Mouse (Mus musculus) kidney, postnatal 4 days (tissue): ENCODE measurements at regions not wholly inside any gene's neighbourhood (a gene's known extent, or its start where the extent isn't known, plus 50 kb on each side); places are given as distances from the start of the nearest gene placed in this dataset.
"Not testable (repeated sequence)": the region's sequence is repeated elsewhere in the genome, so short reads cannot be mapped to it uniquely, and the experiment has no call there.

Experiments
- DNase-seq, 2 experiments: peaks; one replicate each; pipeline ENCODE4 v3.0.0; 2021; ENCODE audit warnings: mixed read lengths in 2 of 2

DNA sequence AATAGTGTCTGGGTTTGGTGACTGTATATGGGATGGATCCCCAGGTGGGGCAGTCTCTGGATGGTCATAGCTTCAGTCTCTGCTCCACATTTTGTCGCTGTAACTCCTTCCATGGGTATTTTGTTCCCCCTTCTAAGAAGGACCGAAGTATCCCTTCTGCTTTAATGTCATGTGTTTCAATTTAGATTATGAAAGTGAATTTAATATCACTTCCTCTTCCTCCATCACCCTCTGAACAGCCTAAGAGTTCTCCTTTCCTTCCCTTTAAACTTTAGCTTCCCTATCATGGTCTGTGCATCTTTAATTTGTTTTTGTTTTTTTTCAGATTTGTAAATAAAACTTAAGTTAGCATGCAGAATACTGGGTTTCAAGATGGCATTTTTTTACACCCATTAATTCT, 211.0 kb upstream of the Phyhipl start:
- no peak for DNase-seq

DNA sequence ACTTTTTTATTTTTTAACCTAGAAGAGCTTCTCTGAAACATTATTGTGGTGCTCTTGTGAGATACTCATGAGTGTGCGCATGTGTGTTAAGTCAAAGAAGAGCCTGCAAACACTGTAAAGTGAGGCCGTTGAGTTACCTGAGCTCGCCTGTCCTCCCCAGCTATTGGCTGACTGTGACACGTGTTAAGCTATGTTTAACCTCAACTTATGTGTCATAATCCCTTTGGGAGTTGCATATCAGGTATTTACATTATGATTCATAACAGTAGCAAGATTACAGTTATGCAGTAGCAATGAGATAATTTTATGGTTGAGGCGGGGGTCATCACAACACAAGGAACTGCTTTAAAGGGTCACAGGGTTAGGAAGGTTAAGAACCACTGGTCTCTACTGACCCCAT, 208.9 kb upstream of the Phyhipl start:
- no peak for DNase-seq

DNA sequence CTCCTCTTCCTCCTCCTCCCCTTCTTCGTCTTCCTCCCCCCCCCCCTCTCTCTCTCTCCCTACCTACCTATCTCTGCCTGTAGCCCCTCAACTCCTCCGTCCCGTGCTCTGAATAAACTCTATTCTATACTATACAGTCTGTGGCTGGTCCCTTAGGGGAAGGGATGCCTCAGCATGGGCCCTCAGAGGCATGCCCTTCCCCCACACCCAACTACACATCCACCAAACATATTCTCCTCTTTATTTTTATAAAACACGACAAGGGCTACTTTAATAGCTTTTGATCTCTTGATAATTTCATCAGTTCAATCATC, 206.2 kb upstream of the Phyhipl start:
- no peak for DNase-seq

DNA sequence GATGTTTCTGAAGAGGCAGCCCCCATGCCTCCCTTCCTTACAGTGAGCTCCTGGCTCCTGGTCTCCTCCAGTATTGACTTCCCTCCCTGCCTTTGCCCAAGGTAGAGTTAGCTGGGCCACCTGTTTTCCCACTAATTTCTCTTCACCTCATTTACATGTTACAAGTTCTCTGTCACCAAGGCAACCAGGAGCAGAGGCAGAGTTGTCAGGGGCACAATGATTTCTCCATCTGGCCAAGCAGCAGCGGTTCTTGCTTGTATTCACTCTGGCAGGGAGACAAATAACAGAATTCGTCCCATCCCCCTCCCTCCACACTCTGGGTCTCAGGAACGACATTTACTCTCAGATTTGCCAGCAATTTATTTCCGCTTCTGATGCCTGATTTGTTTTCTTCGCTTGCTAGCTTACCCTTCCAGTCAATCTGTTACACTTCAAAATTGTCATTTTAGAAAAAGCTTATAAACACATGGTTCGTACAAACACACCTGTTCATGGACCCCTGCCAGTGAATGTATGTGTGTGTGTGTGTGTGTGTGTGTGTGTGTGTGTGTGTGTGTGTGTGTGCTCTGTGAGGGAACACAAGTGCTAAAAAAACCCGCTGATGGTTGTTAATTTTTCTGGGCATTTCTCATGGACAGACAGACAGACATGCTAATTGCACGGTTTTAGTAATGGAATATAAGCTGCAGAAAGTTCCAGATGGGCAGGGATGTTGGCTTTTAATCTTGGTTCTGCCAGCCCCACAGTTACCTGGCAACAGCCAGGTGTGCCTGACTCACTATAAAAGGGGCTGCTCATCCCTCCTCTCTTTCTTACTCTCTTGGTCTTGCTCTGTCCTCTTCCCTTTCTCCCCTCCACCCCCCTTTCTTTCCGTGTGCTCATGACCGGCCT, 205.6 kb upstream of the Phyhipl start:
- DNase-seq = no peak

DNA sequence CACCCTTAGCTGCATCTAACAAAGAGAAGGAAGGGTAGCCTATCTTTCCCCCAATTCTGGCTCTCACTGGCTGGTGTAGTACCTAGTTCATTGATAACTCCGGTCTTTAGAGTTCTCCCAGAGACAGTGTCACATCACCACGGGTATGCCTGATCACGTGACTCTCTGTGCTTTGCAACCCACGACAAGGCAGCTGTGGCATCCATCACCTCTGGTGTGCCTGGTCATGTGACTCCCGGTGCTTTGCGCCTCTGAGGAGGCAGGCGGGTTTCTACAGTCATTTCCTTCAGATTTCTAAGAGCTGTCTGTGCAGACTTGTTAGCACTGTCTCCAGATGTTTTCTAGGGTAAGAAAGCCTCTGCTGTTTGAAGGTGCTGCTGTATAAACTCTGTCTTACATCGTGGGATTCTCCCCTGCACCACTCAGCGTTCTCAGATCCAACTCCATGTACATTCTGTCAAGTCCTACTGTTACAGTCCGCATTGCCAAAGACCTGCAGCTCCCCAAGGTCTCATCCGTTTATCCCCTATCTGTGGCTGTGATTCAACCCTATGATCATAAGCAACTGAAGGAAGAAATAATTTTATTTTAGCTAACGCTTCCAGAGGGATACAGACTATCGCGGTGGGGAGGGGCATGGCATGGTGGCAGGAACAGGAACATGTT, 201.5 kb upstream of the Phyhipl start:
- DNase-seq = no peak

DNA sequence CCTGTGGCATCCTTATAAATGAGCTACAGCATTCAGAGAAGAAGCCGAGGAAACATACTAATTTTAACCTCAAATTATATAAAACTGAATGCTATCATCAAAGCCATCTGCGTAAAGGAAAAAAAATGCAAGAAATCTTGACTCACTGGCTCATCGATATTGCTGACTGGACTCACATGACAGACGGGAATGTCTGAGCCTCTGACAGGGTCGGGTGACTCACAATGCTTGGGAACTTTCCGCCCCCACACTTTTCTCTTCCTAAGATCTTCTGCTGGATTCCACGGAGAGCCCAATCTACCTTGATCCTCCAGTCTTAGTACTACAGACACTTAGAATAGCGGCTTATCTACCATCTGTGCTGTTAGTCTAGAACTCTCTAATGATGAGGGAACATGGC, 200.2 kb upstream of the Phyhipl start:
- DNase-seq = no peak

DNA sequence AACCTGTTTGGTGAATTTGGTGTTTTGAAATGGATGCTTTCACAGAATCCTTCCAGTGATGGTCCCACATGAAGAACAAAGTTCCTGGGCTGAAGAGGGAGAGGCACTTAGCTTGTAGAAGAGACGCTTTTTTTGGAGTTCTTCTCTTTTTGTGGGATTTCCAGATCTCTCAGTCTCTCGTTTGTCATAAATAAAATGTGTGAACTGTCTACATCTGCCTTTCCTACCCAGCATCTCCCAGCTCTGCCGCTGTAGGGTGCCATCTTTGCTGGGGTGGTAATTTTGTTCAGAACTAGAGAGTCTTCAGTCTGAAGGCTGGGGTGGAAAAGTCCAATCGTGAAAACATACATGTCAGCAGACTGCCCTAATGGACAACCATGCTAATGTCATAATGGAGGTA, 197.8 kb upstream of the Phyhipl start:
- no peak for DNase-seq

DNA sequence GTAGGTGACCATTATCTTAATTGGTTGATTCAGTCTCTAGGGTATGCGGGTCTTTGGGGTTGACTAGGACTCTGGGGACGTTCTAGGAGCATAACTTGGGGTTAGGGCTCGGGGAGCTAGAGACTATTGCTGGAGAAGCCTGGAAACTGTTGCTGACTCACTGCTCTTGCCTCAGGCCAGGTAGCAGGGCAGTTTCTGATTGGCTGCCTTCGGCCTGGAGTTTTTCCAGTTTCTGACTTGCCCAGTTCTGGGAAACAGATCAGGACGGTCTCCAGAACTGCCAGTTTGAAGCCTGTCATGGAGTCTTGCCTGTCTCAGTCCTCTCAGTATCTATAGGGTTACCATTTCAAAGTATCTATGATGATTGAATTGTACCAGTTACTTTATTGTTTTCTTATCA, 192.4 kb upstream of the Phyhipl start:
- no peak for DNase-seq

DNA sequence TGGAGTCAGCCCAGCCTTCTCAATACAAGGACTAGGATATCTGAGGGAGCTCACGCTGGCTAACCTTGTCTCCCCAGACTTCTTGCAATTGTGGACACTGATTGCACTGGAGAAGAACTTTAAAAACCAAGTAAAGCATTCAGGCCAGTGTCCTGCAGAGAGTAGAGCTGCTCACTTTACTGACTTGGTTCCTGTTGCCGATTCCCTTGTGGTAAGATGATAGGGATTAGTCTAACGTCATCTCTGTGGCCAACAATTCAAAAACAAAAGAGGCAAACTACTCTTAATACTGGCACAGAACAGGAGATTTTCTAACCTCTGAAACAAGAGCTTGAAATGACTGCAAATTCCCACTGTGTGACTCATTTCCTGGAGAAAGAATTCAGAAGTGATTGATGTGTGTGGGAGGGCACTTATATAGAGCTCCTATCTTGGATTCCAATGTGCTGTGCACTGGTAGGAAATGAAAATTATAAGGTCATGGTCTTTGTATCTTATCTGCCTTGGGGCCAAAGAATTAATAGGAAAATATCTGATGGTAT, 191.6 kb upstream of the Phyhipl start:
- DNase-seq = no peak

DNA sequence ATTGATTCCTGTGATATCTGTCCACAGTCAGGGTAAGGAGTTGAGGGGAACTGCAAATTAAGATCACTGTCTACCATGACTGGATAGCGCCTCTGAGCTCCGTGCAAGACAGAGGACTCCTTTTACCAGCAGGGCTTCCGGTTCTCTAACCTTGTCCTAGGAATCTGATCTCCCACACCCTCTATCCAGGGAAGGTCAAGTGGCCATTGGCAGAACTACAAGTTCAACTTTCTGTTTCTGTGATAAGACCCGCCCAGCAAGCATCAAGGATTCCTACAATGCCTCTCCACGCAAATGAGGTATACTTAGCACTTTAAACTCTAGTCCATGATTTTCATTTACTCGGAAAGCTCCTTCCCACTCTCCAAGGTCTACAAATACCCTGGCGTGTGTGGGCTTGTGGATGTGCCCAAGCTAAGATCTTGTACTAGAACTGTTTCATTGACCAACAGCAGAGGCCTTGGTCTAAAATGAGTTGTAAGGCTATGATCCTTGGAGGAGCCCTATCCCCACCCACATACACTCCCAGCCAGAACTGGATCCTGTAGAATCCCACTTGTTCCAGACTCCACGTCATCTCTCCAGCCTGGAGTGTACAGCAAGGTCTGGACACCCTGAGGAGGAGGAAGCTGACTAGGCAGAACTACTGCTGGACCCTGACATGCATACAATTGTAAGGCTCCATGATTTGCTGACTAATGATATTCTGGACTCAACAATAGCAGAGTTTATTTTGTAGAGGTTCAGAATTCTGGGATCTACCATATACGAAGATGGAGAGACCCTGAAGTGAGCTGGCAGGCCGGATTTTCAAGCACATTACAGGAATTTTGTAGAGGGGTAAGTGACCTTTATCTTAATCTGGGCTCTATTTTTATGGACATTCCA, 190.8 kb upstream of the Phyhipl start:
- DNase-seq = no peak

DNA sequence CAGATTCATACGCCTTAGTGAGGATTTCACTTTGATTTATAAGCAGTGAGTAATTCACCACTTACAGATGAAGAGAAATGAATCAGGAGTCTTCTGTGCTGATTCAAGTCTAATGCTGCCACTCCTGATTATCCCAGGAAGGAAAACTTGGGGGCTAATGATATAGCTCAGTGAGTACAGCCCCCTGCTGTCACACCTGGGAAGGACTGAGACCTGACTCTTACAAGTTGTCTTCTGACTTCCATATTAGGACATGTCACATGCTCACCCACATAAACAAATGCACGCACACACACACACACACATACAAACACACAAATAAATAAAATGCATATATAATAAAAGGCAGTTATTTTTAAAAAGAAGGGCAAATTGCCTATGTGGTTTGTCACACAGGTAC, 188.1 kb upstream of the Phyhipl start:
- no peak for DNase-seq

DNA sequence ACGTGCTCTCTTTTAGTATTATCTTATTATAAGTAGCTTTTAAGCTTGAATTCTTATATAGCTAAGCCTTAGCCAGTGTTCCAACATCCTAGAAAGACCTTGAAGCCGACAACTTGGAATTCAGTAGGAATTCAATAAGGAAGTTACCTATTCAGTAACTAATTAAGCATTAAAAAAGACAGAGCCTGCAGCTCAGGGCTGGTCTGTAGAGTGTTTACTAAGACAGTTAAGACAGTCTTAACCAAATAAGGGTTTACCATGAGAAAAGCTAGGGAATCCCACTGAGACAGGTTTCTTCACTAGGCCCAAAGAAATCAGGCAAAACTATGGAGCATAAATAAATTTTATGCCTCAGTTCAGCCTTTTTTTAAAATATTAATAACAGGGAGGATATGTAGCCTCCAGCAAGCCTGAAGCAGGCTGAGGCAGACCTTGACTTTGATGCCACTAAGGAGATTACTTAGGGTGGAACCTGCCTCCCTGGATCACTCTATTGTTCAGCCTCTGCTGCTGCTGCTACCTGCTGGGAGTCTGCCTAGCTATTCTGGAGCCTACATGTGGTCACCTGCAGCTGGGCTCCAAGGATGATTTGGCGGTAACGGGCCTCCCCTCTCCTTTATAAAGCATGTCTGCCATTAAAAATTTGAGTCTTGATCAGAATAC, 186.5 kb upstream of the Phyhipl start:
- no peak for DNase-seq

DNA sequence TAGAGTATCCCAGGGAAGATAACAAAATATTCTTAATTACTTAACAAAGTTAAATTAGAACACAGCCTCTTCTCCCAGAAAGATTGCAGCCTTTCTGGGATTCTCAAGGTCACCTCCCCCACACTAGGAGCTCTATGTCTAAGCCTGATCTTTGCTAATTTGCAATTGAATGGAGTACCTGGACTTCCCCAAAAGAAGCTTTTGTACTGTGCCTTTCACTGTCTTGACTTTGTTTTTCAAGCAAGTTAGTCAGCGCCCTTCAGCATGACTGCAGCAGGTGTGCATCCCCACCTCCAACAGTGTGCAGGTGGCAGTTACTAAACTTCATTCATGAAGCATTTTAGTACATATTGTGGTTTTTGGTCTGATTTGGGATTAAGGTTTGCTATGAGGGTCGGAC, 185.4 kb upstream of the Phyhipl start:
- not testable (repeated sequence) for DNase-seq

DNA sequence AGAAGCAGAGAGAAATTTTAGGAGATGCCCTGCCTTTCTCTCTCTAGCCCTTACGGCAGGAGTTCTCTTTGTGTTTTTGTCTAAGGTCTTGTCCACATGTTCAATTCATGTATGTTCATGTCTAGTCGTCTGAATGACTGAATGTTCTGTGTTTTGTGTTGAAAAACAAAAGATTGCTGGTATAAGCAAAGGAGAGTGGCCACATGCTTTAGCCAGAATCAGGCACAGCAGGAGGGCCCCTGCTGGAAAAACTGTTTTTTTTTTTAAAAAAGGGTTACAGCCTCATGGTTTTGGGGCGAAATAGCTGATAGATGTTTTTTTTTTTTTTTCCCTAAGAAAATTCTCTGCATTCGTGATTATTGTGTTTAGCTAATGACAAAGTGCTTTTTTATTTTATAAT, 182.4 kb upstream of the Phyhipl start:
- no peak for DNase-seq

DNA sequence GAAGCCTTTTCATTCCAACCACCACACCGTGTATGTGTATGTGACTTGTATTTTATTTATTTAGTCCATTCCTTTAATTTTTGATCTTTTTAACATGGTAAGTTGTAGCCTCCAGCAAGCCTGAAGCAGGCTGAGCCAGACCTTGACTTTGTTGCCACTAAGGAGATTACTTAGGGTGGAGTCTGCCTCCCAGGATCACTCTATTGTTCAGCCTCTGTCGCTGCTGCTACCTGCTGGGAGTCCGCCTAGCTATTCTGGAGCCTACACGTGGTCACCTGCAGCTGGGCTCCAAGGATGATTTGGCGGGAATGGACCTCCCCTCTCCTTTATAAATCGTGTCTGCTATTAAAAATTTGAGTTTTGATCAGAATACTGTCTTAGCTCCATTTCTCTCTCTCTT, 181.6 kb upstream of the Phyhipl start:
- DNase-seq = no peak

DNA sequence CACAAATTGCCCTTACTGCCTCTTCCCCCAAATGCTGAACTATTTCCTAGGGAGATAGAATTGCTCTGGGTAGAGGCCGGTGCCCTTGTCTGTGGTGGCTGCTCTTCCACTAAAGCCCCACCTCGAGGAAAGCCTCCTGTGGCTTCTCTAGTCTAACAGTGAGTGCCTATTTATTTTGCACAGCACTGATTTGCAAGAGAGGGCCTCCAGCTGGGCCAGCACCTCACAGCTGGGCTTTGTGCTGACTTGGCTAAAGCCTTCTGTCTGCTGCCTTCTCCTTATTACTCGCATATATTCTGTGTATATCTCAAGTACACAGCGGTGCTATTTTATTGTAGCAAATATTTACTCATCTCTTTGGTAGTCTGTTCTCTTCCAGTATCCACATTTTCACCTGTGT, 176.9 kb upstream of the Phyhipl start:
- DNase-seq = no peak

DNA sequence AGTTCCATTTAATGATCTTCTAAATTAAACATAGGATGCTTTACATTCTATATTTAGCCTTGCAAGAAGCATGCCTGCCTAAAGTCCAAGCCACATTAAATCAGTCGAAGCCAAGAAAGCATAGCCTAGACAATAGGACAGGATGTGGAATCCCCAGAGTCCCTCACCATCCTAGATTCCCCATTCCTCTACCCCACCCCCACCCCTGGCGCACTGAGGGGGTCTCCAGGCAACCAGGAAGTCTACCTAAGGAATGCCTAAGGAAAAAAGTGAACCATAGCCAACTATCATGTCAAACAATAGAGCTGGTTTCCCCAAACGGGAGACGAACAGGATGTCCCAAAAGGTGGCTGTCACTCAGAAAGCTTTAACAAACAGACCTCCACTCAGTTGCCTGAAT, 172.5 kb upstream of the Phyhipl start:
- no peak for DNase-seq

DNA sequence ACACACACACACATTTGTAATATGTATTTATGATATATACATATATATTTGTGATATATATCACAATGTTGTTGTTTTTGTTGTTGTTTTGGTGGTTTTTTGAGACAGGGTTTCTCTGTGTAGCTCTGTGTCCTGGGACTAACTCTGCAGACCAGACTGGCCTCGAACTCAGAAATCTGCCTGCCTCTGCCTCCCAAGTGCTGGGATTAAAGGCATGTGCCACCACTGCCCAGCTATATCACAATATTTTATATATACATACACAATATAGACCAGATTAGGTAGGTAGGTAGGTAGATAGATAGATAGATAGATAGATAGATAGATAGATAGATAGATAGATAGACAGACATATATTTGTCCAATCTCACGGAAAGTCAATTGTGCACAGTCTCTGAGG, 171.8 kb upstream of the Phyhipl start:
- not testable (repeated sequence) for DNase-seq

DNA sequence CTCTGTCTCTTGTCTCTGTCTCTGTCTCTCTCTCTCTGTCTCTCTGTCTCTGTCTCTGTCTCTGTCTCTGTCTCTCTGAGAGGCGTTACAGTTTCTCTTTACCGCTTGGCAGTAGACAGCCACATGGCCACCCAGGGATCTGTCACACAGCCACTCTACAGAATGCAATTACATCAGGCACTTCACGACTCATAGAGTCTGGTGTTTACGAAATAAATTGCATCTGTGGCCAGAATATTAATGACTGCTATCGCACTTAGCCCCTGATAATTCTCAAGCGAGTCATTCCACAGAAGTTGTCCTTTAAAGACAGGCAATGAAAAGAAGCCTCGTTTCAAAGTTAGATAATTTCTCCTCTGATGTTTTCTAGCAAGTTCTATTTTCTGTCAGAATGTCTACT, 170.9 kb upstream of the Phyhipl start:
- no peak for DNase-seq

DNA sequence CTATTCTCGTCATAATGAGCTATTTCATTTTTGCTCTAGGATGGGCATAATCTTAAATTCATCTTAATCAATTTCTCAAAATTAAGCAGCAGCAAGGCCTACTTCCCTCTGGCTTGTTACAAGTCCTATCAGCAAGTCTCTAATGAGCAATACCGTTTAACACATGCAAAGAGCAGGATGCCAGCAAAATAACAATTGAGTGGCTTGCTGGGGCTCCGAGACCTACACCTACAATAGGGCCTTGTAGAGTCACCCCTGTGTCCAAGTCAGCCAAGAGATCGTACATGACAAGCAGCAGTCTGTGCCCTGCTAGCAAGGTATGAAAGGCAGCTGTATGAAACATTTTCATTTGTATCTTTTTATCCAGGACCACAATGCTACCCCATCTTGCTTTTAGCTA, 169.7 kb upstream of the Phyhipl start:
- DNase-seq = no peak

DNA sequence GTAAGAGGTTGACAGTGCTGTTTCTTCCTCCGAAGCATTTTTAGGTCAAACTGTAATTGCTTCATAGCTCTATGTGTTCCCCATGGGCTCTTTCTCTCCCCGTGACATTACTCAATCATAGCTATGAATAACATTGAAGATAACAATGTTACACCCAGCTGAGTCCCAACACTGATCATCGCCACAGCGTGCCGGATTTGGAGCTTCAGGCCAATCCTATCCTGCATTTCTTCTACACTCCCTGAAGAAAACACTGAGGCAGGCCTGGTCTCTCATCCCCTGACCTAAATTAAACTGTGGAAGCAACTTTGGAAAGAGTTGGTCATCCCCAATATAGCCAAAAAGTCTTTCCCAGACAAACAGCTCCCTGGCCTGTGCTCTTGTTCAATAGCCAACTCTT, 168.7 kb upstream of the Phyhipl start:
- DNase-seq = no peak

DNA sequence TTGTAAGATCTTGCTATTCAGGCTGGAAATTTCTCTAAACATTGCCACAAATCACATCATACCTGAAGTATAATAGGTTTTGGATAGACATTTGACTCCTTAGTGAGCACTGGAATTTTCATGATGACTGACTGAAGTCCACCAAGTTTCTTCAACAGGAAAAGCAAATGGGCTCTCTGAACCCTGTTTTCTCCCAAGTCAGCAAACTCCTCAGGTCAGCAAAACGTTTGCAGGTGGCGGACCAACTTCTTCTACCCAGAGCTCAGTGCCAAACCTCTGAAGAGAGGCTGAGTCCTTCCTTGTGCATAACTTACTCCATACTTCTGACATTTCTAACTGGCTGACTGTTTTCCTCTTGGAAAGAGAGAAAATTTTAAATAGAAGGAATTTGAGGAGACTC, 164.2 kb upstream of the Phyhipl start:
- DNase-seq = no peak
